In the genomic region with DNA sequence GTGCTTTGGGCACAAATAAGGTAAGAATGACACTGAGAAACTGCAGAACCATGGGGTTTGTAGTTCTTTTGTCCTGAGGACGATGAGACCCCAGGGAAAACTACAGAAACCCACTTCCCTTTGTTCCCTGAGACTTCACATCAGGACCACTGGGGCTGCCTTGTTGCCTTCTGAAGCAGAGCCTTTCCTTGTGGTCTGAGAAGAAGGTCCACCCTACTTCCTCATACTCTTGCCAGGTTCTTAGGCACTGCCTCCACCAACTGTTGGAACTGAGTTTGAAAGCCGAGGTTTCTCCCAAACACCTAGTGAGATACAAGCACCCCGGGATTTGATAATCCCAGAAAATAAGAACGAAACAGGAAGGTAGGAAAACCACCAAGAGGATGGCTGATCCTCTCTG, we compare ENCODE assay signal across 30 mouse cellular contexts. TPM values are rescaled to one million over a fixed set of nuclear protein-coding genes. Genes with fewer than 3 reads are reported as not detected.
DNase-seq lines count a peak whose midpoint lies in the region; ATAC-seq lines count a peak whose summit lies in the region.
"Had no signal": no experiment of that assay in that cellular context is flagged by ENCODE, and none has a peak within 500 bp of the region (broad histone marks: within the 10 kb centered on the region; RNA-seq: fewer than 3 reads in every experiment).

No protein-coding gene starts in this region.

- no peak overlapping the region for H3K9ac ChIP-seq in midbrain, embryonic 15.5 days
- H3K9ac ChIP-seq: embryonic facial prominence, embryonic 13.5 days; forebrain, embryonic 12.5 days; forebrain, embryonic 15.5 days; heart, embryonic 12.5 days; heart, embryonic 15.5 days; hindbrain, embryonic 12.5 days; hindbrain, embryonic 15.5 days; intestine, embryonic 15.5 days had no signal

- ATAC-seq in common myeloid progenitor, adult 5-6 weeks (replicated peaks; ENCODE audit: low read depth, poor library complexity, severe bottlenecking), result peak; percentile 58; the same call in 1 of the 2 replicates
- peak; percentile 77 for ATAC-seq in megakaryocyte progenitor cell, adult 5-6 weeks (replicated peaks; ENCODE audit: poor library complexity)
- no peak for ATAC-seq in midbrain, embryonic 15.5 days (replicated peaks)
- ATAC-seq: CD4-positive, CD25-positive, alpha-beta regulatory T cell, adult 4 months; forebrain, embryonic 15.5 days had no signal

- H3K9me3 ChIP-seq in embryonic facial prominence, embryonic 10.5 days, result no peaks in the 10 kb centered on the region
- H3K9me3 ChIP-seq in midbrain, embryonic 15.5 days, result no peaks in the 10 kb centered on the region
- H3K9me3 ChIP-seq: embryonic facial prominence, embryonic 13.5 days; forebrain, embryonic 12.5 days; forebrain, embryonic 15.5 days; heart, embryonic 12.5 days; heart, embryonic 15.5 days; hindbrain, embryonic 12.5 days; hindbrain, embryonic 15.5 days; intestine, embryonic 15.5 days had no signal

- intact Hi-C loops in left cerebral cortex, postnatal 4 days (cut with DNase I), result no loop called here

- H3K4me3 ChIP-seq in embryonic facial prominence, embryonic 10.5 days, result no peak overlapping the region
- H3K4me3 ChIP-seq in midbrain, embryonic 15.5 days, result no peak overlapping the region
- H3K4me3 ChIP-seq: embryonic facial prominence, embryonic 13.5 days; erythroblast, embryonic 14.5 days; forebrain, embryonic 12.5 days; forebrain, embryonic 15.5 days; heart, embryonic 12.5 days; heart, embryonic 15.5 days; hindbrain, embryonic 12.5 days; hindbrain, embryonic 15.5 days; intestine, embryonic 15.5 days had no signal

- H3K4me2 ChIP-seq in midbrain, embryonic 15.5 days, result no peak overlapping the region
- H3K4me2 ChIP-seq: embryonic facial prominence, embryonic 13.5 days; forebrain, embryonic 12.5 days; forebrain, embryonic 15.5 days; heart, embryonic 12.5 days; heart, embryonic 15.5 days; hindbrain, embryonic 12.5 days; hindbrain, embryonic 15.5 days; intestine, embryonic 15.5 days had no signal

- peaks cover 13% of the 10 kb centered on the region for H3K4me1 ChIP-seq in embryonic facial prominence, embryonic 10.5 days
- peaks cover 23% of the 10 kb centered on the region for H3K4me1 ChIP-seq in midbrain, embryonic 15.5 days
- H3K4me1 ChIP-seq: heart, embryonic 15.5 days had no signal

- no peak for DNase-seq in embryonic facial prominence, embryonic 10.5 days (ENCODE audit: low spot score)
- peak; percentile 11 for DNase-seq in large intestine, adult 2 months (ENCODE audit: low read depth, low spot score)
- DNase-seq in left cerebral cortex, postnatal 4 days, result no peak
- DNase-seq: adrenal gland, adult 2 months; adrenal gland, postnatal 14 days; cerebellum, adult 18-20 months; cerebellum, adult 9-10 months; cerebellum, postnatal 14 days; gastrocnemius, postnatal 25 days; heart, postnatal 10 days; heart, postnatal 36 days had no signal

- 88% methylated on average over 4 of the region's 4 CpGs for WGBS in embryonic facial prominence, embryonic 10.5 days
- WGBS in large intestine, adult 2 months, result 58% methylated on average over 4 of the region's 4 CpGs
- WGBS in midbrain, embryonic 15.5 days, result 91% methylated on average over 4 of the region's 4 CpGs

- H3K27ac ChIP-seq in embryonic facial prominence, embryonic 10.5 days (replicated peaks), result 0 out of 2 replicates have a peak overlapping the region, but pooled peaks have one; percentile 46
- H3K27ac ChIP-seq in midbrain, embryonic 15.5 days, result no peak overlapping the region
- H3K27ac ChIP-seq: embryonic facial prominence, embryonic 13.5 days; forebrain, embryonic 12.5 days; forebrain, embryonic 15.5 days; heart, embryonic 15.5 days; hindbrain, embryonic 12.5 days; hindbrain, embryonic 15.5 days; intestine, embryonic 15.5 days had no signal

- no peaks in the 10 kb centered on the region for H3K27me3 ChIP-seq in embryonic facial prominence, embryonic 10.5 days (replicated peaks; ENCODE audit: low read depth, poor library complexity, severe bottlenecking)
- H3K27me3 ChIP-seq in midbrain, embryonic 15.5 days (replicated peaks), result no peaks in the 10 kb centered on the region
- H3K27me3 ChIP-seq: embryonic facial prominence, embryonic 13.5 days; forebrain, embryonic 15.5 days; heart, embryonic 12.5 days; heart, embryonic 15.5 days; hindbrain, embryonic 12.5 days; hindbrain, embryonic 15.5 days; intestine, embryonic 15.5 days had no signal

- H3K36me3 ChIP-seq in embryonic facial prominence, embryonic 10.5 days (replicated peaks), result no peaks in the 10 kb centered on the region
- H3K36me3 ChIP-seq in midbrain, embryonic 15.5 days (replicated peaks), result no peaks in the 10 kb centered on the region
- H3K36me3 ChIP-seq: embryonic facial prominence, embryonic 13.5 days; forebrain, embryonic 12.5 days; forebrain, embryonic 15.5 days; heart, embryonic 12.5 days; heart, embryonic 15.5 days; hindbrain, embryonic 12.5 days; hindbrain, embryonic 15.5 days; intestine, embryonic 15.5 days had no signal

RNA-seq across cellular contexts. Expression of a gene that starts 39.0 kb away (rescaled TPM):
- total RNA-seq in common myeloid progenitor, adult 5-6 weeks (2017), result not detected in 2 replicates
- not detected in 2 replicates for polyA plus RNA-seq in embryonic facial prominence, embryonic 10.5 days (2016; fragmentation: Nextera tagmentation; extraction: Ambion mirVana)
- polyA plus RNA-seq in large intestine, adult 2 months (2012; rRNA removed), result not detected in 2 replicates
- total RNA-seq in megakaryocyte progenitor cell, adult 5-6 weeks (2015), result not detected in 2 replicates
- not detected in 2 replicates for total RNA-seq in megakaryocyte progenitor cell, adult 5-6 weeks (2017)
- not detected for total RNA-seq in left cerebral cortex, postnatal 4 days (2021)
- polyA plus RNA-seq in midbrain, embryonic 15.5 days (2015; fragmentation: Nextera tagmentation; extraction: Ambion mirVana), result not detected in 2 replicates
- total RNA-seq: adrenal gland, adult 2 months; adrenal gland, postnatal 14 days; gastrocnemius, adult 8-10 months; gastrocnemius, postnatal 25 days; heart, adult 8-10 months; heart, postnatal 10 days; heart, postnatal 36 days; MEL had no signal
- polyA plus RNA-seq: adrenal gland, adult 2 months; brain, embryonic 14.5 days; C2C12; CD4-positive, CD25-positive, alpha-beta regulatory T cell, adult 4 months; embryonic facial prominence, embryonic 13.5 days; erythroblast, embryonic 14.5 days; forebrain, embryonic 12.5 days; forebrain, embryonic 15.5 days; gonadal fat pad, adult 2 months; heart, embryonic 12.5 days; heart, embryonic 15.5 days; hindbrain, embryonic 12.5 days; hindbrain, embryonic 15.5 days; intestine, embryonic 15.5 days had no signal
